Mouse (Mus musculus) kidney, embryonic 16.5 days (tissue): ENCODE measurements around the gene Rgs12. TPM values are rescaled to one million over a fixed set of nuclear protein-coding genes. Genes with fewer than 3 reads are reported as not detected.

Experiments used
- ATAC-seq: fragments of 200-750 bp; cut with Nextera tagmentation; 2 replicates; pipeline ENCODE4 v1.8.0; 2017; ENCODE audit warnings: moderate TSS enrichment; ENCODE audit not compliant: low FRiP score, low TSS enrichment
- H3K27ac ChIP-seq: fragments of 300-500 bp; sonication (generic); 2 replicates; pipeline ENCODE4 v1.5.1; 2014; ENCODE audit warnings: low read length
- H3K27me3 ChIP-seq: fragments of 300-500 bp; sonication (generic); 2 replicates; pipeline ENCODE4 v1.6.1; 2014; ENCODE audit warnings: low read length, control low read depth, mixed read lengths; ENCODE audit not compliant: insufficient read depth
- H3K36me3 ChIP-seq: fragments of 300-500 bp; sonication (generic); 2 replicates; pipeline ENCODE4 v1.6.1; 2014; ENCODE audit warnings: low read length, control low read depth, mixed read lengths; ENCODE audit not compliant: insufficient read depth
- H3K4me1 ChIP-seq: fragments of 300-500 bp; sonication (generic); 2 replicates; pipeline ENCODE4 v1.6.1; 2014; ENCODE audit warnings: low read length, control low read depth, mixed read lengths; ENCODE audit not compliant: insufficient read depth
- H3K4me2 ChIP-seq: fragments of 300-500 bp; sonication (generic); replicated peaks from 2 replicates; pipeline ENCODE4 v1.6.1; 2014; ENCODE audit warnings: low read depth, low read length
- H3K4me3 ChIP-seq: fragments of 300-500 bp; sonication (generic); 2 replicates; pipeline ENCODE4 v1.5.1; 2014; ENCODE audit warnings: mild to moderate bottlenecking, low read length
- H3K9ac ChIP-seq: fragments of 300-500 bp; sonication (generic); replicated peaks from 2 replicates; pipeline ENCODE4 v1.6.1; 2014; ENCODE audit warnings: low read length
- H3K9me3 ChIP-seq: fragments of 300-500 bp; sonication (generic); 2 replicates; pipeline ENCODE4 v1.6.1; 2016; ENCODE audit warnings: low read length, control low read depth
- WGBS: fragments of 180-500 bp; shearing (Covaris S2); extraction: QIAGEN DNeasy Blood & Tissue Kit; methylation state at CpG from one replicate; pipeline ENCODE4 v1.1.7; 2014; 5-methylcytosine and 5-hydroxymethylcytosine counted together
- polyA plus RNA-seq: library from polyadenylated mRNA; unstranded; fragments of >200 nt; fragmentation: Nextera tagmentation; extraction: Ambion mirVana; gene quantifications from 2 replicates; pipeline ENCODE4 v1.2.1, GENCODE M21; 2015

Gene Rgs12
- polyA plus RNA-seq, 1 experiment from 2014 or later, result 32.4 TPM

DNA sequence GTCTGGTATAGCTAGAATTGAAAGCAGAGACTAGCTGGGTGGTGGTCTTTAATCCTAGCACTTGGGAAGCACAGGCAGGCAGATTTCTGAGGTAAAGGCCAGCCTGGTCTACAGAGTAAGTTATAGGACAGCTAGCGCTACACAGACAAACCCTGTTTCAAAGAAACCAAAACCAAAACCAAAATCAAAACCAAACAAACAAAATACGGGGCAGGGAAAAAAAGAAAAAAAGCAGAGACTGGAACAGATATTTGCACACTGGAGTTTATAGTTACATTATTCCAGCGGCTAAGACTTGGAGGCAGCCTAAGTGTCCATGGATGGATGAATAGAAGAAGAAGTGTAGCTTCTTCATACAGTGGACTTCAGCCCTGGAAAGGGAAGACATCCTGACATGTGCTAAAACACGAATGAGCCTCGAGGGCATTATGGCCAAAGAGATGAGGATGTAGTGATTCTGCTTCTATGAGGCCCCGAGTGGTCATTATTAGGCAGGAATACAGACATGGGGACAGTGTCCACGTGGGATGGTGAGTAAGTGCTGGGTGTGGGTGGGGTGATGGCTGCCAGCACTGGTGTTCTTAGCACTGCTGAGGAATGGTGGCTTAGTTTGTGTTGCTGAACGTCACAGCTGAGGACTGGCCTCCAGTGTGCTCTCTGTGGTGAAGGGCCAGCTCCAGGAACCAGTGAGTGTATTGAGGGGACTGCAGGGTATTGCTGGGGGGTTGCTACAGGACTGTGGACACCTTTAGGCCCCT, 24.5 kb downstream of the Rgs12 start:
- Histone ChIP-seq H3K36me3 (peaks cover 39% of the 10 kb centered on the region), H3K4me3 (no peak overlapping the region), H3K4me1 (no peaks in the 10 kb centered on the region; the same call in 1 of the 2 replicates), H3K9me3 (no peaks in the 10 kb centered on the region), H3K27ac (no peak overlapping the region), H3K9ac (no peak overlapping the region), H3K4me2 (no peak overlapping the region), H3K27me3 (no peaks in the 10 kb centered on the region)
- no peak for ATAC-seq
- 86% methylated on average over 8 of the region's 8 CpGs for WGBS

DNA sequence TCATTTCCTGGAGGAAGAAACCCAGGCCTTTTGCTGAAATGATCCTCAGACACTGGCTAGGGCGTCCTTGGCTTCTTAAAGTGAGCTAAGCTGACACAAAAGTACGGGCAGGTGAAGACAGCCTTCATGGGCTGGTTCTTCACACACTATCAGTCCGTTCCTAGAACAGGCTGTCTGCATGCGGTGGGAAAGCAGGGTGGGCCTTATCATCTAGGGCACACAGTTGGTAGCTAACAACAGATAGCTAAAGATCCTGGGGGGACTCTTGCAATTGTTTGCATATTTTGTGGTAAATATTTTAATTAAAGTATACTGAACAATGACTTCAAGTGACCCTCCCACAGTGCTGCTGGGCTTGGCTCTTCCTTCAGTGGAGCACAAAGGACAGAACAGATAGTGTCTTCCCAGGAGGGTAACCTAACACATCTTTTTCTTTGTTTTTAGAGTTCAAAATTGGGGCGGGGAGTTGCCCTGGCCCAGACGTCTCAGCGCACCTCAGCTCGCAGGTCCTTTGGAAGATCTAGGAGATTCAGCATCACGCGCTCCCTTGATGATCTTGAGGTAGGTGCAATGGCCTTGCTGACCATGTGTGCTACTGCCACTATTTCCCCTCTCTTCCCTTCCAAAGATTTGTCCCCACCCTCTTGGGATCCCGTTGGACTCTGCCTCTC, 25.7 kb downstream of the Rgs12 start:
- 91% methylated on average over 11 of the region's 11 CpGs for WGBS
- peaks cover 38% of the 10 kb centered on the region for H3K36me3 ChIP-seq

DNA sequence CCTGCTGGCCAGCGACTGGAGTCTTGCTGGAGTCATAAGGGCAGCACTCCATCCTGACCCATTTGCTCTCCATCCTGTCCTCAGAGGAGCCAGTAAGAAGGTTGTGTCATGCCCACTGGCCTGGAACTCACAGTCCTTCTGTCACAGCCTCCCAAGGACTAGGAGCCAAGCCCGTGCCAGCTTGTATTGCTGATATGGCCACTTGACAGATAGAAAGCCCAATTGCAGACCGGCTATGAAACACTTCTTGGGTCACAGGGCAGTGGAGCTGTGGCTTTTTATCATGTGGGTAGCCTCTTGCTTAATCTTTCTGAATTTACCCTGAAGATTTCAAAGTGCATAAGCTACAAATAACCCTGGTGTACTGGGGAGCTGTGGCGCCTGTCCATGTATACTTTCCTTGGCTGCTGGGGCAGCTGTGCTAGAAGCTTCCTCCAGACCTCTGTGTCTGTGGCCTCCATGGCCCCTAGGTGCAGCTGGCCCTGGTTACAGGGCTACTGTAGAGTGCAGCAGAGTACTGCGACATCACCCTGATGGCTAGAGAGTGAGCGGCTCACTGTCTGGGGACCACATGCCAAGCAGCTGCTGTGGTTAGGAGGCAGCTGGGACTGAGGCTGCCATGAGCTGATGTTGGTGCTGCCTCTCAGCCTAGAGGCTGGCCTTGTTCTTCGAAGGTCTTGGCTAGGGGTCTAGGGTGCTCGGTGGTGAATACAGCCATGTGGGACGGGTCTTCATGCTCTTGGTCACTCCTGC, 27.5 kb downstream of the Rgs12 start:
- H3K4me2 ChIP-seq, result no peak overlapping the region
- no peak overlapping the region for H3K4me3 ChIP-seq
- 93% methylated on average over 9 of the region's 9 CpGs for WGBS
- no peak overlapping the region for H3K27ac ChIP-seq
- no peaks in the 10 kb centered on the region for H3K27me3 ChIP-seq
- H3K4me1 ChIP-seq, result peaks cover 2% of the 10 kb centered on the region
- peaks cover 38% of the 10 kb centered on the region for H3K36me3 ChIP-seq
- no peak overlapping the region for H3K9ac ChIP-seq
- ATAC-seq, result no peak
- H3K9me3 ChIP-seq, result no peaks in the 10 kb centered on the region

More for the DNA sequence above, 25.7 kb downstream of the Rgs12 start:
- no peak overlapping the region for H3K4me3 ChIP-seq
- no peak overlapping the region for H3K9ac ChIP-seq
- ATAC-seq, result no peak
- H3K4me1 ChIP-seq, result no peaks in the 10 kb centered on the region; the same call in 1 of the 2 replicates
- no peak overlapping the region for H3K27ac ChIP-seq
- no peak overlapping the region for H3K4me2 ChIP-seq
- no peaks in the 10 kb centered on the region for H3K9me3 ChIP-seq
- no peaks in the 10 kb centered on the region for H3K27me3 ChIP-seq

- peaks cover 3% of the 10 kb centered on the region; the same call in 1 of the 2 replicates for H3K4me1 ChIP-seq
- H3K36me3 ChIP-seq, result peaks cover 46% of the 10 kb centered on the region
- ATAC-seq, result no peak
- H3K4me3 ChIP-seq, result no peak overlapping the region
- no peaks in the 10 kb centered on the region for H3K27me3 ChIP-seq
- no peak overlapping the region for H3K9ac ChIP-seq
- no peaks in the 10 kb centered on the region for H3K9me3 ChIP-seq
- 62% methylated on average over 6 of the region's 6 CpGs for WGBS
- no peak overlapping the region for H3K4me2 ChIP-seq
- no peak overlapping the region for H3K27ac ChIP-seq
Observed at GRCm38 (mm10) chr5:34980099-34980498, 30.9 kb downstream of the Rgs12 start.

- Histone ChIP-seq H3K27me3 (no peaks in the 10 kb centered on the region), H3K9me3 (no peaks in the 10 kb centered on the region), H3K4me2 (no peak overlapping the region), H3K27ac (no peak overlapping the region), H3K36me3 (peaks cover 30% of the 10 kb centered on the region), H3K4me3 (no peak overlapping the region), H3K4me1 (peaks cover 3% of the 10 kb centered on the region; the same call in 1 of the 2 replicates), H3K9ac (no peak overlapping the region)
- ATAC-seq, result no peak
- 58% methylated on average over 3 of the region's 3 CpGs for WGBS
Observed at GRCm38 (mm10) chr5:34981734-34982133, 32.5 kb downstream of the Rgs12 start.

DNA sequence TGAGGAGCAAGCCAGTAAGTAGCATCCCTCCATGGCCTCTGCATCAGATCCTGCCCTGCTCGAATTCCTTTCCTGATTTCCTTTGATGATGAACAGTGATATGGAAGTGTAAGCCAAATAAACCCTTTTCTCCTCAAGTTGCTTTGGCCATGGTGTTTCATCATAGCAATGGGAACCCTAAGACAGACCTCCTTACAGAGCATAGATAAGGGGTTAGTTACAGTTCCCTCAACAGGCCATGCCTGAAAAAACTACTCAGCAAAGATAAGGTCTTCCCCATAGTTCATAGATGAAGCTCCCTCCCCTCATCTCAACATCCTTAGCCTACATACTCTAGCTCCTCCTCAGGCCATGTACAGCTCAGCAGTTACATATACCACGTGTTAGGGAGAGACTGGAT, 35.7 kb downstream of the Rgs12 start:
- Histone ChIP-seq H3K9me3 (no peaks in the 10 kb centered on the region), H3K27ac (no peak overlapping the region), H3K36me3 (peaks cover 16% of the 10 kb centered on the region), H3K4me1 (peaks cover 12% of the 10 kb centered on the region; the same call in 1 of the 2 replicates), H3K4me3 (no peak overlapping the region), H3K4me2 (no peak overlapping the region), H3K9ac (no peak overlapping the region), H3K27me3 (no peaks in the 10 kb centered on the region)
- no peak for ATAC-seq
- WGBS, result 61% methylated on average over 2 of the region's 2 CpGs

DNA sequence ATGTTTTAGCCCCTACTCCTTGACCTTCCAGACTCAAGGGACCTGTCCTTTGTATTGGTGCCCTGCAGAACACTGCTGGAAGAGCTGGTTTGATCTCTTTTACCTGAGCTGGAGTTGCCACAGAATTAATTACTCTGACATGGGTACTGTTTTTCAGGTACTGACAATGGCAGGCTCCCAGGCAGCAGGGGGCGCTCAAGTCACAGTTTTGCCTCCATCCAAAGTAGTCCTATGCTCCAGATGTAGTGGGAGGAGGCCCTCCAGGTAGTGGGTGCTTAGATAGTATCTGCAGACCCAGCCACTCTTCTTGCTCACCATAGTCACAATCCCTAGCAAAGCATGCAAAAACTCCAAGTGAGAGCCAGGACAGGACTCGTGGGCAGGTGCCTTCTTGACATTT, 36.6 kb downstream of the Rgs12 start:
- Histone ChIP-seq H3K4me1 (peaks cover 12% of the 10 kb centered on the region; the same call in 1 of the 2 replicates), H3K27me3 (no peaks in the 10 kb centered on the region), H3K9me3 (no peaks in the 10 kb centered on the region), H3K36me3 (peaks cover 16% of the 10 kb centered on the region), H3K4me2 (no peak overlapping the region), H3K9ac (no peak overlapping the region), H3K4me3 (no peak overlapping the region), H3K27ac (no peak overlapping the region)
- no peak for ATAC-seq
- 38% methylated on average over 2 of the region's 2 CpGs for WGBS

- H3K9ac ChIP-seq, result no peak overlapping the region
- H3K27me3 ChIP-seq, result no peaks in the 10 kb centered on the region
- peaks cover 16% of the 10 kb centered on the region for H3K36me3 ChIP-seq
- 0 out of 2 replicates have a peak, but pooled peaks cover 9% of the 10 kb centered on the region for H3K4me1 ChIP-seq
- WGBS, result 75% methylated on average over 2 of the region's 2 CpGs
- no peak overlapping the region for H3K4me2 ChIP-seq
- H3K4me3 ChIP-seq, result no peak overlapping the region
- H3K27ac ChIP-seq, result no peak overlapping the region
- H3K9me3 ChIP-seq, result no peaks in the 10 kb centered on the region
- ATAC-seq, result no peak
Observed at GRCm38 (mm10) chr5:34987396-34987795, 38.2 kb downstream of the Rgs12 start.

- WGBS, result 75% methylated on average over 5 of the region's 5 CpGs
- Histone ChIP-seq H3K9ac (no peak overlapping the region), H3K27me3 (no peaks in the 10 kb centered on the region), H3K9me3 (no peaks in the 10 kb centered on the region), H3K4me3 (no peak overlapping the region), H3K4me2 (no peak overlapping the region), H3K4me1 (0 out of 2 replicates have a peak, but pooled peaks cover 9% of the 10 kb centered on the region), H3K36me3 (peaks cover 8% of the 10 kb centered on the region; the same call in 1 of the 2 replicates), H3K27ac (no peak overlapping the region)
- ATAC-seq, result no peak
Observed at GRCm38 (mm10) chr5:34988690-34989089, 39.4 kb downstream of the Rgs12 start.
